Mouse (Mus musculus) ES-E14 (cell line): Measurements from ENCODE around the gene Cacng6. TPM values are rescaled to one million over a fixed set of nuclear protein-coding genes. Genes with fewer than 3 reads are reported as not detected.

Experiments
- DNase-seq: peaks from one replicate; pipeline ENCODE4 v3.0.0-alpha.2; 2013; ENCODE audit warnings: low read depth, low spot score
- H3K27ac ChIP-seq: 2 replicates; pipeline ENCODE4 v1.5.1; 2012; ENCODE audit warnings: low read depth, mild to moderate bottlenecking, low read length, moderate library complexity, mixed read lengths; ENCODE audit not compliant: poor library complexity, insufficient read depth, severe bottlenecking
- H3K36me3 ChIP-seq: 2 replicates; pipeline ENCODE4 v1.6.1; 2012; ENCODE audit warnings: mild to moderate bottlenecking, low read length, moderate library complexity, mixed read lengths; ENCODE audit not compliant: control insufficient read depth, poor library complexity, insufficient read depth, severe bottlenecking
- H3K4me1 ChIP-seq, 2 experiments: fragments of 150-350 bp in 1 of 2; sonication (generic) in 1 of 2; 2 replicates each; pipeline ENCODE4 v1.6.1; 2012; ENCODE audit warnings: low read length in 2 of 2, mild to moderate bottlenecking in 1 of 2, mixed read lengths in 1 of 2; ENCODE audit not compliant: control insufficient read depth in 2 of 2, insufficient read depth in 2 of 2, poor library complexity in 1 of 2
- H3K4me3 ChIP-seq, 2 experiments: fragments of 150-350 bp in 1 of 2; sonication (generic) in 1 of 2; 2 replicates each; pipeline ENCODE4 v1.5.1; 2012; ENCODE audit warnings: low read length in 2 of 2, low read depth in 1 of 2, mild to moderate bottlenecking in 1 of 2, mixed read lengths in 1 of 2; ENCODE audit not compliant: insufficient read depth in 1 of 2, poor library complexity in 1 of 2, severe bottlenecking in 1 of 2
- H3K9ac ChIP-seq: 2 replicates; pipeline ENCODE4 v1.6.1; 2012; ENCODE audit warnings: low read depth, mild to moderate bottlenecking, low read length, mixed read lengths; ENCODE audit not compliant: poor library complexity, insufficient read depth, severe bottlenecking
- H3K9me3 ChIP-seq: fragments of 150-350 bp; sonication (generic); 2 replicates; pipeline ENCODE4 v1.6.1; 2012; ENCODE audit warnings: low read depth, mild to moderate bottlenecking, low read length; ENCODE audit not compliant: control insufficient read depth, insufficient read depth
- CHD2 ChIP-seq: IDR thresholded peaks from 2 replicates; pipeline ENCODE4 v1.6.1; 2014; ENCODE audit warnings: mild to moderate bottlenecking, low read depth, low read length, inconsistent platforms
- HCFC1 ChIP-seq: IDR thresholded peaks from 2 replicates; pipeline ENCODE4 v1.6.1; 2012; ENCODE audit warnings: low read length, inconsistent platforms, borderline replicate concordance; ENCODE audit not compliant: insufficient read depth
- MAFK ChIP-seq: IDR thresholded peaks from 2 replicates; pipeline ENCODE4 v1.6.1; 2014; ENCODE audit warnings: mild to moderate bottlenecking, low read depth, low read length, inconsistent platforms; ENCODE audit not compliant: insufficient read depth
- ZC3H11A ChIP-seq: IDR thresholded peaks from 2 replicates; pipeline ENCODE4 v1.6.1; 2012; ENCODE audit warnings: low read depth, mild to moderate bottlenecking, inconsistent platforms, low read length, borderline replicate concordance
- ZNF384 ChIP-seq: IDR thresholded peaks from 2 replicates; pipeline ENCODE4 v1.6.1; 2012; ENCODE audit warnings: low read depth, low read length, inconsistent platforms
- in situ Hi-C, 2 experiments: fragments of 600-800 bp; cut with MboI; formaldehyde crosslinking; loops; one replicate each; pipeline ENCODE4 v1.15.1; 2025; ENCODE audit warnings: low sequenced_read_pairs in 2 of 2, inconsistent platforms in 1 of 2; ENCODE audit not compliant: unreplicated experiment in 2 of 2
- total RNA-seq: library from RNA; depleted of rRNA; stranded (reverse); fragments of 300-350 nt; gene quantifications from 2 replicates; pipeline ENCODE4 v1.2.3, GENCODE M21; 2012

Cacng6 gene
- total RNA-seq, 1 experiment = 5.8 TPM

DNA sequence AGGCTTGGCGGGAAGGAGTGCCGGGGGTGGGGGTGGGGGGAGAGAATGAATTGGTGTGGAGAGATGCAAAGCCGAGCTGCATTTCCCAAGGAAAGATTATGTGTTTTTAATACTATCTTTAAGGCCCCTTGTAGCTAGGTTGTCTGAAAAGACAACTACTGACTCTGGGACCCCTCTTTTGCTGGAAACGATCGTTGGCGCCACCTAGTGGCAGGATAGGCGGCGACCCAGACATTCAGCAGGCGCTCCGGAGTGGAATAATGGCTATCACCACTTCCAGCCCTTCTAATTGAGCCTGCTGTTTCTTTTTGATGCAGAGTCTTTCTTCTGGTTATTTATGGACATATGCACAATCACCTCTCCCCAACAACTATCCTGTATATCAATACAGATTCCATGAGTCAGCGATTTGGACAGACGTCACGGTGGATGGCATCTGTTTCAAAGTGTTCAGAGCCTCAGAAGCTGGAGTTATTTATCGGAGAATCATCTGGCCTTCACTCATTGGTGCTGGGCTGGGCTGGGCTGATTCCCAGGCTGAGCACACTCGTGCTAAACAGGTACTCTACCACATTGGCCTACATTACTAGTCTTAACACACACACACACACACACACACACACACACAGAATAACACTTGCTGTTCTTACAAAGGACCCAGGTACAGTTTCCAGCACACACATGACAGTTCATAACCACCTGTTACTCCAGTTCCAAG, 24.9 kb downstream of the Cacng6 start:
- H3K9ac ChIP-seq = no peak overlapping the region
- in situ Hi-C loops = no loop called here

DNA sequence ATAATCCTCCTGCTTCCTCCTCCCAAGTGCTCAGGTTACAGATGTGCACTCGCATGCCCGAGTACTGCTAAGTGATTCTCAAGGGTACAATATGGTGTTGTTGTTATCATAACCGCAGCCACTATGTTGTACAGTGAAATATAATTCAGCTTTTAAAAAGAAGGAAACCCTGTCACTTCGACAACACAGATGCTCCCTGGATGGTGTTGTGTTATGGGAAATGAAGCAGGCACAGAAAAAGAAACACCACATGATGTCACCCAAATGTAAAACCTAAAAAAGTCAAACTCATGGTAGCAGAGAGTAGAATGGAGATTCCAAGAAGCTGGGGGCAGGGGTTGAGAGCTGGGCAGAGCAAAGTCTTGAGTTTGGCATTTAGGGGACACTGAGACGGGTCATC, 26.7 kb downstream of the Cacng6 start:
- no peak for DNase-seq
- in situ Hi-C loops = no loop called here

More for the DNA sequence above, 24.9 kb downstream of the Cacng6 start:
- H3K9me3 ChIP-seq = no peaks in the 10 kb centered on the region
- peak; percentile 60 for DNase-seq
- H3K4me3 ChIP-seq = no peak overlapping the region
- H3K4me1 ChIP-seq = peaks cover 0 to 13% of the 10 kb centered on the region in 2 experiments; a peak in 3 of 4 replicates
- no peak overlapping the region for H3K27ac ChIP-seq
- TF ChIP-seq ZNF384 = no peak
- no peak for TF ChIP-seq HCFC1
- peak; percentile 78 for TF ChIP-seq MAFK
- TF ChIP-seq ZC3H11A = 0 out of 2 replicates have a peak, but pooled peaks have one; percentile 16
- TF ChIP-seq CHD2 = no peak
- no peaks in the 10 kb centered on the region for H3K36me3 ChIP-seq

GRCm38 (mm10) chr7:3451161-3451560, 27.2 kb downstream of the Cacng6 start:
- in situ Hi-C loops = no loop called here
- DNase-seq = no peak
- H3K27ac ChIP-seq = no peak overlapping the region
- H3K4me1 ChIP-seq = peaks cover 0 to 13% of the 10 kb centered on the region in 2 experiments; a peak in 3 of 4 replicates
- H3K9ac ChIP-seq = no peak overlapping the region
- no peaks in the 10 kb centered on the region for H3K36me3 ChIP-seq
- no peaks in the 10 kb centered on the region for H3K9me3 ChIP-seq
- H3K4me3 ChIP-seq = no peak overlapping the region
- no peak for TF ChIP-seq ZC3H11A

More for the DNA sequence above, 26.7 kb downstream of the Cacng6 start:
- Histone ChIP-seq H3K36me3 (no peaks in the 10 kb centered on the region), H3K4me3 (no peak overlapping the region), H3K9me3 (no peaks in the 10 kb centered on the region), H3K4me1 (peaks cover 0 to 13% of the 10 kb centered on the region in 2 experiments; a peak in 3 of 4 replicates), H3K9ac (no peak overlapping the region), H3K27ac (no peak overlapping the region)
- TF ChIP-seq CHD2 (no peak), ZC3H11A (no peak), MAFK (no peak), ZNF384 (no peak), HCFC1 (no peak)

GRCm38 (mm10) chr7:3452821-3453485, 29.0 kb downstream of the Cacng6 start:
- H3K9ac ChIP-seq = no peak overlapping the region
- H3K27ac ChIP-seq = no peak overlapping the region
- no peak overlapping the region for H3K4me3 ChIP-seq
- in situ Hi-C loops = no loop called here
- no peaks in the 10 kb centered on the region for H3K36me3 ChIP-seq
- H3K9me3 ChIP-seq = no peaks in the 10 kb centered on the region
- H3K4me1 ChIP-seq = peaks cover 0 to 13% of the 10 kb centered on the region in 2 experiments; a peak in 3 of 4 replicates
- TF ChIP-seq ZC3H11A = no peak
- no peak for TF ChIP-seq CHD2
- no peak for TF ChIP-seq HCFC1
- TF ChIP-seq MAFK = no peak
- TF ChIP-seq ZNF384 = no peak
- DNase-seq = no peak
